ENCODE assay signal across 1 mouse cellular context in the genomic region with DNA sequence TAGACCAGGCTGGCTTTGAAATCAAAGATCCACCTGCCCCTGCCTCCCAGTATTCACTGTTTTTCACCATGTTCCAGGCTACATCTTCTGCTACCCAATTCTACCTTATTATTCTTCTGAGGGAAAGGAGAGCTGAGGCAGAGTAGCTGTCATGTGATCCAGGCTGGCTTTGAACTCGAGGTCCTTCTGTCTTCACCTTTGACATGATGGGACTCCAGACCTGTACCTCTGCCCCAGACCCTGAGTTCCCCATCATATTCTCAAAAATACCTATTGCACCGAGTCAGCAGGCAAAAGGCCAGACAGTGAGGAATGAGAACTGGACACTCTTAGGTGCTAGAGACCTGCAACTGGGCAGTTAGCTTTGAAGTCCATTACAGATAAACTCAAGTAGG.
TF ChIP-seq lines count a peak whose summit lies in the region.

No protein-coding gene starts in this region.

TF ChIP-seq in MEL, 35 proteins besides CTCF, POLR2A, EP300 and RAD21:
- no peak for TF ChIP-seq MAFK (IDR thresholded peaks at IDR 0.05; ENCODE audit: borderline replicate concordance, low read depth, low read length)
- no peak for TF ChIP-seq TAL1 (IDR thresholded peaks at IDR 0.05; ENCODE audit: low read length)
- peak; percentile 54; the same call in 1 of the 2 replicates for TF ChIP-seq USF1 (IDR thresholded peaks at IDR 0.05; ENCODE audit: low read depth, low read length)
